Mouse (Mus musculus): ENCODE measurements around the gene Gm21788.
"Not testable (repeated sequence)": the region's sequence is repeated elsewhere in the genome, so short reads cannot be mapped to it uniquely, and the experiment has no call there.

The Gm21788 gene

DNA sequence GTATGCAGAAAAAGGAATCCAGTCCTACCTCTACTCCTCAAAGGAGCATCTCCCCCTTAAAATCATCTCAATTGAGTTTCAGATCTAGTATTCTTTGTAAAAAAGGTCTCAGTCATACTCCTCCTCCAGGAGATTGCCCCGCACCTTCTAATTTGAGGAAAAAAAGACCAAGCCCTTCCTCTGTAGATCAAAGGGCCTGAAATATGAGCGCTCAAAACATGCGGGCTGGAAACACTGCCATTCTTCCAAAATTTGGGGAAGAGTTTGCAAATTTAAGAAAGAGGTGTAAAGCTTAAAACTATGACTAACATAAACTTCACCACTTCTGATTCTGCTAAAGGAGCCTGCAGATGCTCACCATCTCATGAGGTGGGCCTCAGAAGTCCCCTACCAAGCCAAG is at the start of gene Gm21788:
Gene Gm21788 (plus strand): TSS at position 301 of the 400 bp plus-strand sequence.
- DNase-seq = not testable (repeated sequence)

All from lung, postnatal 36 days (tissue).